Mouse (Mus musculus): Measurements from ENCODE around the gene Cyp2d22. TPM values are rescaled to one million over a fixed set of nuclear protein-coding genes. Genes with fewer than 3 reads are reported as not detected.

Gene Cyp2d22
- polyA plus RNA-seq, 1 experiment from 2014 or later: 9.6 TPM

- Histone ChIP-seq H3K4me1 (peaks cover 21% of the 10 kb centered on the region), H3K27ac (peak overlapping the region; percentile 33; the same call in 1 of the 2 replicates), H3K36me3 (peaks cover 22% of the 10 kb centered on the region), H3K9ac (peak overlapping the region; percentile 87), H3K27me3 (no peaks in the 10 kb centered on the region), H3K9me3 (no peaks in the 10 kb centered on the region), H3K4me2 (peak overlapping the region; percentile 83), H3K4me3 (peak overlapping the region; percentile 69)
- WGBS: under 1% methylated on average over 23 of the region's 23 CpGs
- 0 out of 2 replicates have a peak, but pooled peaks have one; percentile 29 for ATAC-seq (ENCODE audit: borderline replicate concordance, extremely low read depth, low FRiP score, low TSS enrichment)
Observed at GRCm38 (mm10) chr15:82353745-82354113, 26.3 kb downstream of the Cyp2d22 start.

- no peak for ATAC-seq (ENCODE audit: borderline replicate concordance, extremely low read depth, low FRiP score, low TSS enrichment)
Observed at GRCm38 (mm10) chr15:82353078-82353744, 26.8 kb downstream of the Cyp2d22 start.

GRCm38 (mm10) chr15:82351480-82351879, 28.6 kb downstream of the Cyp2d22 start:
- Histone ChIP-seq H3K27me3 (no peaks in the 10 kb centered on the region), H3K27ac (no peak overlapping the region), H3K4me3 (no peak overlapping the region), H3K9me3 (no peaks in the 10 kb centered on the region), H3K36me3 (peaks cover 33% of the 10 kb centered on the region), H3K4me1 (peaks cover 28% of the 10 kb centered on the region), H3K4me2 (no peak overlapping the region), H3K9ac (no peak overlapping the region)
- ATAC-seq (ENCODE audit: borderline replicate concordance, extremely low read depth, low FRiP score, low TSS enrichment): no peak
- 83% methylated on average over 3 of the region's 3 CpGs for WGBS

More at GRCm38 (mm10) chr15:82353078-82353744, 26.8 kb downstream of the Cyp2d22 start:
- Histone ChIP-seq H3K9ac (peak overlapping the region; percentile 87), H3K36me3 (peaks cover 27% of the 10 kb centered on the region), H3K9me3 (no peaks in the 10 kb centered on the region), H3K4me2 (peak overlapping the region; percentile 83), H3K27ac (0 out of 2 replicates have a peak overlapping the region, but pooled peaks have one; percentile 33), H3K4me1 (peaks cover 18% of the 10 kb centered on the region), H3K4me3 (peak overlapping the region; percentile 69), H3K27me3 (no peaks in the 10 kb centered on the region)
- WGBS: 23% methylated on average over 14 of the region's 14 CpGs

- Histone ChIP-seq H3K27me3 (no peaks in the 10 kb centered on the region), H3K4me2 (no peak overlapping the region), H3K9ac (no peak overlapping the region), H3K4me3 (no peak overlapping the region), H3K4me1 (peaks cover 28% of the 10 kb centered on the region), H3K27ac (no peak overlapping the region), H3K9me3 (no peaks in the 10 kb centered on the region), H3K36me3 (peaks cover 33% of the 10 kb centered on the region)
- no peak for ATAC-seq (ENCODE audit: borderline replicate concordance, extremely low read depth, low FRiP score, low TSS enrichment)
- 85% methylated on average over 4 of the region's 4 CpGs for WGBS
Observed at GRCm38 (mm10) chr15:82350349-82350748, 29.7 kb downstream of the Cyp2d22 start.

DNA sequence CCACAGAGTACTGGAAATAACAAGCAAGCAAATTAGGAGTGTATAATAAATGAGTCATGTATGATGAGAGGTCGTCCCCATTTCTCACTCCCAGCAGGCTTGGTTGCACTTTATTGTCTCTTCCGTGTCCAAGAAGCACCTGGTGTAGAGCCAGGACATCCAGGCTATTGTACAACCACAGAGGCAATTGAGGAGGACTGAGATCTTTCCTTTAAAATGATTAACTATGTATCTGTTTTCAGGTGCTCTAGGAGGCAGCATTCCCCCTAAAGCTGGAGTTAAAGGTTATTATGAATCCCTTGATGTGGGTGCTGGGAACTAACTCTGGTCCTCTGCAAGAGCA, 31.1 kb downstream of the Cyp2d22 start:
- Histone ChIP-seq H3K4me1 (peaks cover 23% of the 10 kb centered on the region), H3K4me2 (no peak overlapping the region)

GRCm38 (mm10) chr15:82348258-82348998, 31.6 kb downstream of the Cyp2d22 start:
- ATAC-seq (ENCODE audit: borderline replicate concordance, extremely low read depth, low FRiP score, low TSS enrichment): no peak
- no peak overlapping the region for H3K27ac ChIP-seq
- H3K9me3 ChIP-seq: no peaks in the 10 kb centered on the region
- no peaks in the 10 kb centered on the region for H3K27me3 ChIP-seq
- H3K4me3 ChIP-seq: no peak overlapping the region
- H3K4me2 ChIP-seq: no peak overlapping the region
- no peak overlapping the region for H3K9ac ChIP-seq
- peaks cover 23% of the 10 kb centered on the region for H3K4me1 ChIP-seq
- peaks cover 33% of the 10 kb centered on the region for H3K36me3 ChIP-seq
- 85% methylated on average over 8 of the region's 8 CpGs for WGBS

More for the DNA sequence above, 31.1 kb downstream of the Cyp2d22 start:
- H3K27me3 ChIP-seq: no peaks in the 10 kb centered on the region
- H3K4me3 ChIP-seq: no peak overlapping the region
- 86% methylated on average over 2 of the region's 2 CpGs for WGBS
- H3K9me3 ChIP-seq: no peaks in the 10 kb centered on the region
- H3K9ac ChIP-seq: no peak overlapping the region
- no peak for ATAC-seq (ENCODE audit: borderline replicate concordance, extremely low read depth, low FRiP score, low TSS enrichment)
- H3K36me3 ChIP-seq: peaks cover 33% of the 10 kb centered on the region
- no peak overlapping the region for H3K27ac ChIP-seq

- H3K4me3 ChIP-seq: no peak overlapping the region
- H3K9ac ChIP-seq: no peak overlapping the region
- no peaks in the 10 kb centered on the region for H3K9me3 ChIP-seq
- H3K36me3 ChIP-seq: peaks cover 33% of the 10 kb centered on the region
- no peak for ATAC-seq (ENCODE audit: borderline replicate concordance, extremely low read depth, low FRiP score, low TSS enrichment)
- no peak overlapping the region for H3K4me2 ChIP-seq
- H3K4me1 ChIP-seq: peaks cover 17% of the 10 kb centered on the region
- no peaks in the 10 kb centered on the region for H3K27me3 ChIP-seq
- WGBS: 93% methylated on average over 12 of the region's 12 CpGs
- no peak overlapping the region for H3K27ac ChIP-seq
Observed at GRCm38 (mm10) chr15:82347852-82348251, 32.2 kb downstream of the Cyp2d22 start.

DNA sequence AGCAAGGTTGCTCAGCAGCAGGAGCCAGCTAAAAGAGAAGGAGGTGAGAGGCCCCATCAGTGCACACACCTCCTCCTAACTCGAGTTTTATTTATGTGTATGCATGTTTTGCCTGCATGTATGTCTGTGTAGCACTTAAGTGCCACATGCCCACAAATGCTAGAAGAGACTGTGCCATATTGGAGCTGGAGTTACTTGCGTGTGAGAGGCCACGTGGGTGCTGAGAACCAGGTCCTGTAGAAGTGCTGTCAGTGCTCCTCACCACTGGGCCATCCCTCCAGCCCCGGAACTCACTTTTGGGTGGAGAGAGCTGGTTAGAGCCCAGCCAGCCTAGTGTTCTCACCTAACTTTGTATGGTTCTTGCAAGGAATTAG, 32.8 kb downstream of the Cyp2d22 start:
- H3K27ac ChIP-seq: no peak overlapping the region
- ATAC-seq (ENCODE audit: borderline replicate concordance, extremely low read depth, low FRiP score, low TSS enrichment): no peak
- no peaks in the 10 kb centered on the region for H3K27me3 ChIP-seq
- H3K36me3 ChIP-seq: peaks cover 33% of the 10 kb centered on the region
- peaks cover 15% of the 10 kb centered on the region for H3K4me1 ChIP-seq
- 74% methylated on average over 4 of the region's 4 CpGs for WGBS
- H3K9ac ChIP-seq: peak overlapping the region; percentile 77
- peak overlapping the region; percentile 82 for H3K4me3 ChIP-seq
- no peaks in the 10 kb centered on the region for H3K9me3 ChIP-seq
- peak overlapping the region; percentile 86 for H3K4me2 ChIP-seq

GRCm38 (mm10) chr15:82346580-82347302, 33.3 kb downstream of the Cyp2d22 start:
- Histone ChIP-seq H3K36me3 (peaks cover 33% of the 10 kb centered on the region), H3K27ac (peak overlapping the region; percentile 51), H3K9ac (peak overlapping the region; percentile 77), H3K4me1 (peaks cover 15% of the 10 kb centered on the region), H3K4me3 (peak overlapping the region; percentile 82), H3K4me2 (peak overlapping the region; percentile 86), H3K27me3 (no peaks in the 10 kb centered on the region), H3K9me3 (no peaks in the 10 kb centered on the region)
- no peak for ATAC-seq (ENCODE audit: borderline replicate concordance, extremely low read depth, low FRiP score, low TSS enrichment)
- WGBS: 46% methylated on average over 14 of the region's 14 CpGs

GRCm38 (mm10) chr15:82345820-82346470, 34.1 kb downstream of the Cyp2d22 start:
- Histone ChIP-seq H3K4me1 (peaks cover 19% of the 10 kb centered on the region), H3K36me3 (peaks cover 33% of the 10 kb centered on the region), H3K27me3 (no peaks in the 10 kb centered on the region), H3K27ac (peak overlapping the region; percentile 88), H3K4me3 (peak overlapping the region; percentile 82), H3K9me3 (no peaks in the 10 kb centered on the region), H3K9ac (peak overlapping the region; percentile 77), H3K4me2 (peak overlapping the region; percentile 86)
- under 1% methylated on average over 51 of the region's 51 CpGs for WGBS
- ATAC-seq (ENCODE audit: borderline replicate concordance, extremely low read depth, low FRiP score, low TSS enrichment): peak; percentile 97

GRCm38 (mm10) chr15:82344971-82345370, 35.1 kb downstream of the Cyp2d22 start:
- Histone ChIP-seq H3K4me1 (peaks cover 26% of the 10 kb centered on the region), H3K9ac (no peak overlapping the region), H3K4me2 (no peak overlapping the region), H3K4me3 (no peak overlapping the region), H3K9me3 (no peaks in the 10 kb centered on the region), H3K36me3 (peaks cover 24% of the 10 kb centered on the region), H3K27me3 (no peaks in the 10 kb centered on the region), H3K27ac (no peak overlapping the region)
- ATAC-seq (ENCODE audit: borderline replicate concordance, extremely low read depth, low FRiP score, low TSS enrichment): no peak
- 83% methylated on average over 6 of the region's 6 CpGs for WGBS
